Mouse (Mus musculus): ENCODE data around the gene Mllt1.

Gene Mllt1

GRCm38 (mm10) chr17:56876981-56877380, 58.2 kb downstream of the Mllt1 start:
- no peak for DNase-seq

DNA sequence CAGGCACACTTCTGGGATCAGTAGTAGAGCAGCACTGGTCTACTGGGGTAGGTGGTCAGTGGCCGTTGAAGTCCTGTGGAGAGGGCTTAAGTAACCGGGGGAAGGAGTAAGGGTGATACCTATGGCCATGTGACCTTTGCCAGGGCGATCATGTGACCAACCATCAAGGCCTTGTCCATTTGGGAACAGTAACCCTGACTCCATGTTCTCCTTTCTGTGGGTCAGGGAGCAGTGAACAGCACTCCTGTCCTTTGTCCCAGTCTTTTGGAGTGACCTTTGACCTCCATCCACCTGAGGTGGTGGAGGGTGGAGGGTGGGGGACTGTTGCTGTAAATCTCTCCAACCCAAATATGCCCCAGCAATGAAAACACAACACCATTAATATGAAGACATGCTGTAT, 58.8 kb downstream of the Mllt1 start:
- DNase-seq: no peak

DNA sequence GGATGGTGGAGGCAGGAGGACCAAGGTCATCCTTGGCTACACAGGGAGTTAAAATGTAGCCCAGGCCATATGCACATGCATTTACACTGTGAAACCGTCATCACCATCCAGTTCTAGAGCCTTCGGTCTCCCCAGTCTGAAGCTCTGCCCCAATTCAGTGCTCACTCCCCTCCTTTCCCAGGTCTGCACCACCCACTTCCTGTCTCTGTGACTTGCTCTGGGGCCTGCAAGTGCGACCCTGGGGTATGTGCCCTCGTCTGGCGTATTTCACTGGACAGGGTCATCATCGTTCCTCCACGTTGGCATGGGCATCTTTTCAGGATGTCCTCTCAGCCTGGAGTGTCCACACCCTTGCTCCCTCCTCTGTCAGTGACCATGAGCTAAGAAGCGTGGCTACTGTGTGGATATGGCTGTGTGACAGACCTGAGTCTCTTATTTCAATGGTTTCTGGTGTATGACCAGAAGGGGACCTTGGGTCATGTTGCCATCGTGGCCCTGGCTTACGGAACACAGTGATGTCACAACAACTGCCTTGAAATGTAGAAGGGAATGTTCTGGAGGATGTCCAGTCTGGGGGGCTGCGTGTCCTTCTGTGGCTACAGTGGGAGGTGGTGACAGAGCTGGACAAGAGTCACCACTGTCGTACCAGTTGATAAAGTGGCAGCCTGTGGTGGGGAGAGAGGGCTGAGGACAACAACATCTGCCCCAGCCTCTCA, 60.1 kb downstream of the Mllt1 start, which contains the start of gene 1700061G19Rik:
1700061G19Rik (plus strand) TSS at position 542 of the 716 bp plus-strand sequence.
- no peak for DNase-seq

- no peak for DNase-seq
Measured at GRCm38 (mm10) chr17:56874237-56874636, 61.0 kb downstream of the Mllt1 start, which contains the start of gene Acsbg2. TSS of gene Acsbg2 (minus strand) at chr17:56874447.

DNA sequence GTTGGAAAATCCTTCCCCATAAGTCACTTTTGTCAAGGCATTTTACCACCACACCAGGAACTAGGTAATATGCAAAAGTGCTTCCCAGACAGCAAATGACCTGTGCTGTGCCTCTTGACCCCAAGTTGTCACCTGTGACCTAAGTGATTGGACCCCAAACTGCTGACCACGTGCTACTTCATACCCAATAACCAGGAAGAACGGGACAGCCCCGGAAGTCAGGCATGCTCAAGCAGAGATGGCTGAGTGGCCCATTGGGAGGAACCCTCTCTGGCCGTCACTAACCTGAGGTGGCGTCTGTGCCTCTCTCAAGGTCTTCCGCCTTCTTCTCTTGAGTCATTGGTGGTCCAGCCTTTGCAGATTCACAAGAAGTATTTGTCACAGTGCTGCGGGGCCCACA, 62.7 kb downstream of the Mllt1 start:
- no peak for DNase-seq

DNA sequence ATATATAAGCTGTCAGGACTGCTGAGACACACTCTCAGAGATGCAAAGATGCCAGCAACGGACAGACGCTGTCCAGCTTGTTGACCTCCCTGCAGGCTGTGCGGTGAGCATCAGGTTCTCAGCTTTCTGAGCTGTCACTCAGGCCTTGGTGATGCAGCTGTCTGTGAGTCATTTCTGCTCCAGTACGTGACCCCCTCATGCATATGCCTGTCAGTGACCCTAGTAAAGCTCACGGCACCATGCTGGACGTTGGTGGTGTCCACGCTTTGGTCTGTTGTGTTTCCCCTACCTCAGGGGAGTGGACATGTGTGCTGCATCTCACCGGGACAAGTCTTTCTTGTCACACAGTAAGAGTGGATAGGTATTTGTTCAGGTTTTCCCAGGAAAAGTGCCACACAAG, 63.4 kb downstream of the Mllt1 start:
- DNase-seq: no peak

- DNase-seq: no peak
Measured at GRCm38 (mm10) chr17:56870287-56870953, 64.8 kb downstream of the Mllt1 start.

GRCm38 (mm10) chr17:56869481-56869977, 65.7 kb downstream of the Mllt1 start:
- DNase-seq: no peak

GRCm38 (mm10) chr17:56866071-56866470, 69.1 kb downstream of the Mllt1 start:
- no peak for DNase-seq

- DNase-seq: no peak
Measured at GRCm38 (mm10) chr17:56861197-56861596, 74.0 kb downstream of the Mllt1 start.

GRCm38 (mm10) chr17:56858922-56859321, 76.3 kb downstream of the Mllt1 start:
- DNase-seq: peak; percentile 43

DNA sequence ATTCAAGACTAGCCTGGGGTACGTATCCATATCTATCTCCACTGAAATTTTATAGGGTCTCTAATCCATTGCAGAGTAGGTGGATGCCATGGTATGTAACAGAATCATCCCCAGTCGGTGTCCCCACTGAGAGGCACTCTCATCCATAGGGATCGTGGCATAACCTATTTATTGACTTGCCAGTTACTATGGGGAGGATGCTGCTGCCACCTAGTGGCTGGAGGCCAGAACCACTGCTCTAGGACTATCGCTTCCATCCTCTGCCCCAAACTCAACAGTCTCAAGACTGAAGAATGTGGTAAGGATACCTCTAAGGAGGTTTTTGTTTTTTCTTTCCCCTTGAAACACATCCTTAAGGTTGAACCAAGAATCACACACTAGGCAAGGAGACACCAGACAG, 77.0 kb downstream of the Mllt1 start:
- DNase-seq: peak; percentile 76

GRCm38 (mm10) chr17:56855421-56855820, 79.8 kb downstream of the Mllt1 start:
- DNase-seq: no peak

- no peak for DNase-seq
Measured at GRCm38 (mm10) chr17:56851167-56851566, 84.0 kb downstream of the Mllt1 start.

- no peak for DNase-seq
Measured at GRCm38 (mm10) chr17:56849710-56850109, 85.5 kb downstream of the Mllt1 start.

- DNase-seq: no peak
Measured at GRCm38 (mm10) chr17:56848785-56849184, 86.4 kb downstream of the Mllt1 start.

DNA sequence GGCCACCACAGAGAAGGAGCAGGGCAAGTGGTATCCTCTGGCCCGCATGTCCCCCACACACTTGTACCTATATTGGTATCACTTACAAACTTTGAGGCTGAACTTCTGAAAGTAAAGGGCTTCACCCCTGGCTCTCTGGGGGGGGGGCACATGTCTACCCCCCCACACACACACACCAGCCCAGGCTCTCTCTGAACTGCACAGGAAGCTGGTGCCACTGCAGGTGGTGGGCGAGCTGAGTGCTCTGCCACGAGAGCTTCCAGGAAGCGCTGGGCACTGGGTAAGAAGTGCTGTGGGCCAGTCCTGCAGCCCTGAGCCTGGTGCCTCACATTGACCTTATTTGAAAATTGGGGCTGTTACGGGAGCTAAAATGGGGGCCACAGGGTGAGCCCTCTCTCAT, 91.5 kb downstream of the Mllt1 start:
- no peak for DNase-seq
